Mouse (Mus musculus): ENCODE measurements around the gene Tmprss12. TPM values are rescaled to one million over a fixed set of nuclear protein-coding genes. Genes with fewer than 3 reads are reported as not detected.
"Not testable (repeated sequence)": the region's sequence is repeated elsewhere in the genome, so short reads cannot be mapped to it uniquely, and the experiment has no call there.

Tmprss12 gene
- polyA plus RNA-seq, 1 experiment from 2014 or later, result not detected

- no peak overlapping the region for H3K4me3 ChIP-seq (ENCODE audit: low read depth, low read length)
- no peak for ATAC-seq (ENCODE audit: insufficient read depth, low FRiP score, low TSS enrichment)
- DNase-seq (ENCODE audit: low spot score), result no peak
- H3K9ac ChIP-seq (ENCODE audit: low read length), result no peak overlapping the region
- H3K36me3 ChIP-seq (ENCODE audit: control insufficient read depth, insufficient read depth, low read length), result no peaks in the 10 kb centered on the region
- H3K4me1 ChIP-seq (ENCODE audit: control insufficient read depth, insufficient read depth, low read length), result no peaks in the 10 kb centered on the region
- H3K27ac ChIP-seq (ENCODE audit: low read depth, low read length), result no peak overlapping the region
- no peaks in the 10 kb centered on the region for H3K27me3 ChIP-seq (ENCODE audit: control insufficient read depth, insufficient read depth, low read length)
- WGBS, result 92% methylated on average over 2 of the region's 2 CpGs
- no peaks in the 10 kb centered on the region for H3K9me3 ChIP-seq (ENCODE audit: control insufficient read depth, low read length)
- H3K4me2 ChIP-seq (ENCODE audit: low read depth), result no peak overlapping the region
Measured at GRCm38 (mm10) chr15:100312346-100312745, 31.7 kb downstream of the Tmprss12 start.

- Histone ChIP-seq H3K4me3 (ENCODE audit: low read depth, low read length) (no peak overlapping the region), H3K27ac (ENCODE audit: low read depth, low read length) (no peak overlapping the region), H3K9me3 (ENCODE audit: control insufficient read depth, low read length) (no peaks in the 10 kb centered on the region), H3K9ac (ENCODE audit: low read length) (no peak overlapping the region), H3K4me2 (ENCODE audit: low read depth) (no peak overlapping the region), H3K4me1 (ENCODE audit: control insufficient read depth, insufficient read depth, low read length) (no peaks in the 10 kb centered on the region), H3K27me3 (ENCODE audit: control insufficient read depth, insufficient read depth, low read length) (no peaks in the 10 kb centered on the region), H3K36me3 (ENCODE audit: control insufficient read depth, insufficient read depth, low read length) (no peaks in the 10 kb centered on the region)
- 94% methylated on average over 5 of the region's 5 CpGs for WGBS
- DNase-seq (ENCODE audit: low spot score) (no peak), ATAC-seq (ENCODE audit: insufficient read depth, low FRiP score, low TSS enrichment) (no peak)
Measured at GRCm38 (mm10) chr15:100314448-100315145, 34.0 kb downstream of the Tmprss12 start.

GRCm38 (mm10) chr15:100318014-100318671 is 37.5 kb downstream of the Tmprss12 start:
- 90% methylated on average over 4 of the region's 4 CpGs for WGBS
- H3K9ac ChIP-seq (ENCODE audit: low read length); H3K9me3 ChIP-seq (ENCODE audit: control insufficient read depth, low read length); ATAC-seq (ENCODE audit: insufficient read depth, low FRiP score, low TSS enrichment); H3K4me2 ChIP-seq (ENCODE audit: low read depth); H3K27me3 ChIP-seq (ENCODE audit: control insufficient read depth, insufficient read depth, low read length); H3K27ac ChIP-seq (ENCODE audit: low read depth, low read length); H3K4me3 ChIP-seq (ENCODE audit: low read depth, low read length); H3K36me3 ChIP-seq (ENCODE audit: control insufficient read depth, insufficient read depth, low read length); DNase-seq (ENCODE audit: low spot score); H3K4me1 ChIP-seq (ENCODE audit: control insufficient read depth, insufficient read depth, low read length): not testable (repeated sequence)

GRCm38 (mm10) chr15:100319884-100320283 is 39.2 kb downstream of the Tmprss12 start:
- no peaks in the 10 kb centered on the region for H3K4me1 ChIP-seq (ENCODE audit: control insufficient read depth, insufficient read depth, low read length)
- H3K9me3 ChIP-seq (ENCODE audit: control insufficient read depth, low read length), result no peaks in the 10 kb centered on the region
- WGBS, result 85% methylated on average over 1 of the region's 1 CpGs
- no peak for ATAC-seq (ENCODE audit: insufficient read depth, low FRiP score, low TSS enrichment)
- H3K27me3 ChIP-seq (ENCODE audit: control insufficient read depth, insufficient read depth, low read length), result no peaks in the 10 kb centered on the region
- H3K4me2 ChIP-seq (ENCODE audit: low read depth), result no peak overlapping the region
- no peak overlapping the region for H3K27ac ChIP-seq (ENCODE audit: low read depth, low read length)
- H3K4me3 ChIP-seq (ENCODE audit: low read depth, low read length), result no peak overlapping the region
- no peaks in the 10 kb centered on the region for H3K36me3 ChIP-seq (ENCODE audit: control insufficient read depth, insufficient read depth, low read length)
- DNase-seq (ENCODE audit: low spot score), result no peak
- no peak overlapping the region for H3K9ac ChIP-seq (ENCODE audit: low read length)

GRCm38 (mm10) chr15:100320295-100320905 is 39.8 kb downstream of the Tmprss12 start:
- no peaks in the 10 kb centered on the region for H3K27me3 ChIP-seq (ENCODE audit: control insufficient read depth, insufficient read depth, low read length)
- no peak for DNase-seq (ENCODE audit: low spot score)
- no peaks in the 10 kb centered on the region for H3K4me1 ChIP-seq (ENCODE audit: control insufficient read depth, insufficient read depth, low read length)
- H3K9me3 ChIP-seq (ENCODE audit: control insufficient read depth, low read length), result no peaks in the 10 kb centered on the region
- H3K36me3 ChIP-seq (ENCODE audit: control insufficient read depth, insufficient read depth, low read length), result no peaks in the 10 kb centered on the region
- 85% methylated on average over 9 of the region's 9 CpGs for WGBS
- H3K4me2 ChIP-seq (ENCODE audit: low read depth), result no peak overlapping the region
- ATAC-seq (ENCODE audit: insufficient read depth, low FRiP score, low TSS enrichment), result no peak
- no peak overlapping the region for H3K4me3 ChIP-seq (ENCODE audit: low read depth, low read length)
- no peak overlapping the region for H3K9ac ChIP-seq (ENCODE audit: low read length)
- no peak overlapping the region for H3K27ac ChIP-seq (ENCODE audit: low read depth, low read length)

GRCm38 (mm10) chr15:100321134-100321533 is 40.5 kb downstream of the Tmprss12 start:
- 60% methylated on average over 5 of the region's 5 CpGs for WGBS
- Histone ChIP-seq H3K4me3 (ENCODE audit: low read depth, low read length) (no peak overlapping the region), H3K27me3 (ENCODE audit: control insufficient read depth, insufficient read depth, low read length) (no peaks in the 10 kb centered on the region), H3K36me3 (ENCODE audit: control insufficient read depth, insufficient read depth, low read length) (no peaks in the 10 kb centered on the region), H3K27ac (ENCODE audit: low read depth, low read length) (no peak overlapping the region), H3K4me2 (ENCODE audit: low read depth) (no peak overlapping the region), H3K9me3 (ENCODE audit: control insufficient read depth, low read length) (no peaks in the 10 kb centered on the region), H3K4me1 (ENCODE audit: control insufficient read depth, insufficient read depth, low read length) (no peaks in the 10 kb centered on the region), H3K9ac (ENCODE audit: low read length) (no peak overlapping the region)
- DNase-seq (ENCODE audit: low spot score) (peak; percentile 16), ATAC-seq (ENCODE audit: insufficient read depth, low FRiP score, low TSS enrichment) (no peak)

- no peak for ATAC-seq (ENCODE audit: insufficient read depth, low FRiP score, low TSS enrichment)
- 76% methylated on average over 12 of the region's 12 CpGs for WGBS
- no peaks in the 10 kb centered on the region for H3K36me3 ChIP-seq (ENCODE audit: control insufficient read depth, insufficient read depth, low read length)
Measured at GRCm38 (mm10) chr15:100324021-100324591, 43.5 kb downstream of the Tmprss12 start.

GRCm38 (mm10) chr15:100325235-100325634 is 44.6 kb downstream of the Tmprss12 start:
- Histone ChIP-seq H3K9me3 (ENCODE audit: control insufficient read depth, low read length) (no peaks in the 10 kb centered on the region), H3K27me3 (ENCODE audit: control insufficient read depth, insufficient read depth, low read length) (no peaks in the 10 kb centered on the region), H3K4me2 (ENCODE audit: low read depth) (no peak overlapping the region), H3K9ac (ENCODE audit: low read length) (no peak overlapping the region), H3K4me3 (ENCODE audit: low read depth, low read length) (no peak overlapping the region), H3K4me1 (ENCODE audit: control insufficient read depth, insufficient read depth, low read length) (no peaks in the 10 kb centered on the region), H3K36me3 (ENCODE audit: control insufficient read depth, insufficient read depth, low read length) (no peaks in the 10 kb centered on the region), H3K27ac (ENCODE audit: low read depth, low read length) (no peak overlapping the region)
- DNase-seq (ENCODE audit: low spot score) (no peak), ATAC-seq (ENCODE audit: insufficient read depth, low FRiP score, low TSS enrichment) (no peak)
- 93% methylated on average over 3 of the region's 3 CpGs for WGBS

More at GRCm38 (mm10) chr15:100324021-100324591, 43.5 kb downstream of the Tmprss12 start:
- Histone ChIP-seq H3K27ac (ENCODE audit: low read depth, low read length) (no peak overlapping the region), H3K9me3 (ENCODE audit: control insufficient read depth, low read length) (no peaks in the 10 kb centered on the region), H3K4me3 (ENCODE audit: low read depth, low read length) (no peak overlapping the region), H3K9ac (ENCODE audit: low read length) (no peak overlapping the region), H3K4me1 (ENCODE audit: control insufficient read depth, insufficient read depth, low read length) (no peaks in the 10 kb centered on the region), H3K4me2 (ENCODE audit: low read depth) (no peak overlapping the region), H3K27me3 (ENCODE audit: control insufficient read depth, insufficient read depth, low read length) (no peaks in the 10 kb centered on the region)
- DNase-seq (ENCODE audit: low spot score), result no peak
